Mouse (Mus musculus): ENCODE data around the gene Barx2.

- TF ChIP-seq CTCF (IDR thresholded peaks at IDR 0.05; ENCODE audit: low read depth) (0 out of 2 replicates have a peak, but pooled peaks have one; percentile 11), EP300 (optimal IDR thresholded peaks at IDR 0.05) (no peak)
Measured at GRCm38 (mm10) chr9:31886258-31886657, 27.0 kb downstream of the Barx2 start.

Data from stomach, postnatal 0 days (tissue).